Mouse (Mus musculus) lung, postnatal 36 days (tissue): ENCODE measurements around the gene Olfr764-ps1.
"Not testable (repeated sequence)": the region's sequence is repeated elsewhere in the genome, so short reads cannot be mapped to it uniquely, and the experiment has no call there.

ENCODE experiments used
- DNase-seq: peaks from one replicate; pipeline ENCODE4 v3.0.0; 2022; ENCODE audit warnings: mixed read lengths

The Olfr764-ps1 gene

GRCm38 (mm10) chr10:129039796-129040195 is at the start of gene Olfr764-ps1:
Olfr764-ps1 (minus strand) TSS chr10:129039896.
- DNase-seq = no peak

DNA sequence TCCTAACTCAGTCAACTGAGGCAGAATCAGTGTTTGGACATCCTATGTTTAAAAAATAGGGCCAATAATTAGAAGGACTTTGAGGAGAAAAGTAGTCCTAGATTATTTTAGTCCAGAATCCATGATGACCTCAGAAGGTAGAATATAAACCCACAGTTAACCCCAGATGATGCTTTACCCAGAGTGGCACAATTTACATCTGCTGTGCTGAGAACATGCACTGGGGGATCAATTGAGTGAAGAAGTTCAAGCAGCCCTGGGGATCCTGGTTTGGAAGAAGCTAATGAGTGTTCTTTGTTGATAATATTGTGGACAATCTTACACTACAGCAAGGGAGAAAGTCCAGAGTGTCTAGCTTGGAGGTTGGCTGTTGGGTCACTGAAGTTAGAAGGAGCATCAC is 43.1 kb upstream of the Olfr764-ps1 start, which contains the start of gene Olfr767:
TSS of gene Olfr767 (minus strand) at position 101 of the 400 bp plus-strand sequence.
- DNase-seq = not testable (repeated sequence)

GRCm38 (mm10) chr10:129068877-129069276 is 29.2 kb upstream of the Olfr764-ps1 start, which contains the start of gene Olfr766-ps1:
Olfr766-ps1 (minus strand) TSS chr10:129068977.
- no peak for DNase-seq

GRCm38 (mm10) chr10:129049898-129050297 is 10.2 kb upstream of the Olfr764-ps1 start, which contains the start of gene Olfr765:
Olfr765 (minus strand) TSS chr10:129049998.
- not testable (repeated sequence) for DNase-seq

GRCm38 (mm10) chr10:129028343-129028742 is 11.4 kb downstream of the Olfr764-ps1 start:
- DNase-seq = no peak

- DNase-seq = peak; percentile 46
These were observed 13.6 kb downstream of the Olfr764-ps1 start for GRCm38 (mm10) chr10:129026018-129026662.

DNA sequence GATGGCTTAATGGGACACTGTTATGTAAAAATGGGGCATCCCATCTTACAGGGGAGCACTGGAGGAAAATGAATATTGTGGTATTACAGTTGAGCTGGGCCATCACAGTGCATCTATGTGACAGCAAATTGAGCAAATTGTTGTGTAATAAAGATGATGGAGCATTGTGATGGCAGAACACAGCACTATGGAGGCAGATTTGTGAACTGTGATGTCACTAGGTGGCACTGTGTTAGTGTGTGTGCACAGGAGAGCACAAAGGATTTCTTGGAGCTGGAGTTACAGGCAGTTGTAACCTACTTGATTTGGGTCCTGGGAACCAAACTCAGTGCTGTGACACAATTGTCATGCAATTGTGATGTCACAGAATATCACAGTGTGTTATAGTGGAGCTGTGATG is 16.4 kb downstream of the Olfr764-ps1 start:
- no peak for DNase-seq

- DNase-seq = no peak
These were observed 25.2 kb downstream of the Olfr764-ps1 start for GRCm38 (mm10) chr10:129014477-129014876.

DNA sequence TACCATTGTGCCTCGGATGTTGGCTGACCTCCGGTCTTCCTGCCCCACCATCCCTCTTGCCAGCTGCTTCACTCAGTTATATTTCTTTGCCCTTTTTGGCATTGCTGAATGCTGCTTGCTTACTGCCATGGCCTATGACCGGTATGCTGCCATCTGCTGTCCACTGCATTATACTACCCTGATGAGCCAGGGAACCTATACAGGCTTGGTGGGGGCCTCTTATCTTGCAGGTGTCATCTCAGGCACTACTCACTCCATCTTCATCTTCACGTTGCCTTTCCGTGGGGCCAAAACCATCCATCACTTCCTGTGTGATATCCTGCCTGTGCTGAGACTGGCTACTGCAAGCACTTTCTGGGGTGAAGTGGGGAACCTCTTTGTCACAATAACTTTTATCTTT is 28.2 kb downstream of the Olfr764-ps1 start:
- not testable (repeated sequence) for DNase-seq

DNA sequence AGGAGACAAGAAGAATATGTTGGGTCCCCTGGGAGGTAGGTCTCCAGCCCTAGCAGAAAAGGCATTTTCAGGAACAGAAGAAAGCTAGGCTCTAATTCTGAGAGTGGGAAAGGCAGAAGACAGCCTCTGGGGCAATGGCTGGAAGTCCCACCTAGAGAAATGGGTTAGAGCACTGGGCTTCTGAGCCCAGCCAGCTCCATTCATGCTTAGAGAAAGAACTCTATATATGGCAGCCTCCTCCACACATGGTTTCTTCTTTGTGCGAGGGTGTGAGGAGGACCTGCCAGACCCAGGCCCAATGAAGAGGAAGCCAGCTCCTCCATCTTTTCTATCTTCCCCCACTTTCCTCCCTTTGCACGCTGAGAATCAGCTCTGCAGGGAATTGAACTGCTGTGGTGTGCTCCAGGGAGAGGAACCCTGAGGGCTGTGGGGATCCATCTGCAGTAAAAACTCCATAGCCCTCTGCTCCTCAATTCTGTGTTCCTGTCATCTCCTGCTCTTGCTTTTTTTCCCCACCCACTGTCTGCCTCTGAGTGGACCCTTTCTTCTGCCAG is 29.3 kb downstream of the Olfr764-ps1 start, which contains the start of gene Olfr763:
TSS of gene Olfr763 (plus strand) at position 504 of the 554 bp plus-strand sequence.
- DNase-seq = no peak

- no peak for DNase-seq
These were observed 35.4 kb downstream of the Olfr764-ps1 start for GRCm38 (mm10) chr10:129004032-129004920.

GRCm38 (mm10) chr10:128996523-128997040 is 43.1 kb downstream of the Olfr764-ps1 start:
- DNase-seq = no peak

GRCm38 (mm10) chr10:128995796-128996195 is 43.9 kb downstream of the Olfr764-ps1 start:
- no peak for DNase-seq

DNA sequence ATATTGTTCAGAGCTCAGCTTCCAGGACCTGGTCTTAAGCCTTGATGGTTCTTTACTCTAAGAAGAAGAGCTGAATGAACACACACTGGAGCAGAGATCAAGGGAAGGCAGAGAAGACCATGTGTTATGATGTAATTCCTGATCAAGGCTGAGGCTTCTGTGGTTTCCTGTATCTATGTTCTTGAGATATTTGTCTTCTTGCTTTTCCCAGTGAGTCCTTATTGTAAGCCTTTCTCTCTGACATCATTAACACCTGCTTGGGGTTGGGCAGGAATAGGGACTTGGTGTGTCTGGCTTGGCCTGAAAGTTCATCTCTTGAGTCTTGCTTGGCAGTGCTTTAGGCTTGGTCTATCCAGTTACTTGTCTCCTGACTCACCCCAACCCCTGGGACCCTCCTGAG is 48.7 kb downstream of the Olfr764-ps1 start:
- DNase-seq = no peak

GRCm38 (mm10) chr10:128990129-128990850 is 49.4 kb downstream of the Olfr764-ps1 start:
- DNase-seq = not testable (repeated sequence)

DNA sequence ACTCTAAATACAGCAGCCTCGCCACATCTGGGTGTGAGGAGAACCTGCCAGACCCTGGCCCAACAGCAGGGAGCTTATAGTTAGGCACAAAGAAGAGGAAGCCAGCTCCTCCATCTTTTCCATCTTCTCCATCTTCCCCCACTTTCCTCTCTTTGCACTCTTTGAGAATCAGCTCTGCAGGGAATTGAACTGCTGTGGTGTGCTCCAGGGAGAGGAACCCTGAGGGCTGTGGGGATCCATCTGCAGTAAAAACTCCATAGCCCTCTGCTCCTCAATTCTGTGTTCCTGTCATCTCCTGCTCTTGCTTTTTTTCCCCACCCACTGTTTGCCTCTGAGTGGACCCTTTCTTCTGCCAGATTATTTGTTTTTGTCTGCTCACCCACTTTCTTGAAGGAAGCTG is 50.6 kb downstream of the Olfr764-ps1 start, which contains the start of gene Olfr9:
TSS of gene Olfr9 (plus strand) at position 301 of the 400 bp plus-strand sequence.
- DNase-seq = not testable (repeated sequence)
